Mouse (Mus musculus): ENCODE results near the gene Slc22a26. TPM values are rescaled to one million over a fixed set of nuclear protein-coding genes. Genes with fewer than 3 reads are reported as not detected.
A peak's percentile ranks its signal among the peaks of the same experiment; 100 is the strongest.
"Not testable (repeated sequence)": the region's sequence is repeated elsewhere in the genome, so short reads cannot be mapped to it uniquely, and the experiment has no call there.

The Slc22a26 gene
- not detected for total RNA-seq (2021)
- long read RNA-seq, result 0 reads

DNA sequence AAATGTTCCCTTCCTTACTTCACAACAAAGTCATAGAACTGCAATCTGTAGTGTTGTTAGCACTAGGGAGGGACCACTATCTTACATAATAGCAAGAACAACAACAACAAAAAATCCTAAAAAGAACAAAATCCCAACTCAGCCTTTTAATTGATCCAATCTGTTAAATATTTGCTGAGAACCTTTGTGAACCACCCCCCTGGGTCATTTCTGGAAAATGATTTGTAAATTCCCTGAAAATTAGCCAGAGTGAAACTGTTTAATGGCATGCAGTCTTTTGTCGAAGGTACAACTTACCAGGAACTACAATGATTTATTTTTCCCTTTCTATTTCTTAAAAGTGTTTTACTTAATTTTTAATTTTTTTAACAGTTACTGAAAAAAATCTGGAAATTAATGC is at the start of gene Slc22a26:
Gene Slc22a26 (minus strand): TSS at position 97 of the 400 bp plus-strand sequence.
- DNase-seq (ENCODE audit: low spot score in 2 of 2), result no peak

DNA sequence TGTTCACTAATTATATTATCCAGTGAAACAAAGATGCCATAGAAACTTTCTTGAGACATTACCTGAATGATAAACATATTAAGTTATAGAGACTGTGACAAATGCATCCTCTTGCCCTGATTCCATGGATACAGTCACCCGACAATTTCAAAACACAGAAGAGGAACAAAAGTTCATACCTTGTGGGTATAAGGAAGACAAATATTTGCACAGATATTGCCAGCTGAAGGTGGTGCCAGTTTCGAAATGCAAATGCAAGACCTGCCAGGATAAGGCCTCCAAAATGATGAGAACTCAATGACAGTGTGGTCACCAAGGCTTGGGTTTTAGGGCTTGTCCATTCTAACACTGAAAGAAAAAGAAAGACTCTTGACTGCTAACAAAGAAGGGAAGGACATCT is 27.4 kb upstream of the Slc22a26 start:
- no peak for DNase-seq (ENCODE audit: low spot score in 2 of 2)

DNA sequence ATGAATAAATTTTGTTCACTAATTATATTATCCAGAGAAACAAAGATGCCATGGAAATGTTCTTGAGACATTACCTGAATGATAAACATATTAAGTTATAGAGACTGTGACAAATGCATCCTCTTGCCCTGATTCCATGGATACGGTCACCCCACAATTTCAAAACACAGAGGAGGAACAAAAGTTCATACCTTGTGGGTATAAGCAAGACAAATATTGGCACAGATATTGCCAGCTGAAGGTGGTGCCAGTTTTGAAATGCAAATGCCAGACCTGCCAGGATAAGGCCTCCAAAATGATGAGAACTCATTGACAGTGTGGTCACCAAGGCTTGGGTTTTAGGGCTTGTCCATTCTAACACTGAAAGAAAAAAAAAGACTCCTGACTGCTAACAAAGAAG is 11.9 kb downstream of the Slc22a26 start:
- DNase-seq (ENCODE audit: low spot score in 2 of 2), result no peak

DNA sequence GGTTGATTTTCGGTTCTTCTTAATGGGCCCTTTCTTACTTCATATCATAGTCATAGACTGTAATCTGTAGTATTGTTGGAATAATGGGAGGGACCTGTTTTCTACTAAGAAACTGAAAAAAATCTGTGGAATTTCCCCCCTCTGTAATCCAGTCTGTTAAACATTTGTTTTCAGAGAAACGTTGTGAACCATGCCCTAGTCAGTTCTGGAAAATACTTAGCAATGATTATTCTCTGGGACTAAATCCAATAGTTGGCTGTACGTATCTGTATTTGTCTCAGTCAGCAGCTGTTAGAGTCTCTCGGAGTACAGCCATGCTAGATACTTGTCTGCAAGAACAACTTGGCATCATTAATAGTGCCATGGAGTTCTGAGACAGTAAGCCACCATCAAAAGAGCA is 27.2 kb downstream of the Slc22a26 start:
- DNase-seq (ENCODE audit: low spot score in 2 of 2), result peak; percentile 3 to 46

DNA sequence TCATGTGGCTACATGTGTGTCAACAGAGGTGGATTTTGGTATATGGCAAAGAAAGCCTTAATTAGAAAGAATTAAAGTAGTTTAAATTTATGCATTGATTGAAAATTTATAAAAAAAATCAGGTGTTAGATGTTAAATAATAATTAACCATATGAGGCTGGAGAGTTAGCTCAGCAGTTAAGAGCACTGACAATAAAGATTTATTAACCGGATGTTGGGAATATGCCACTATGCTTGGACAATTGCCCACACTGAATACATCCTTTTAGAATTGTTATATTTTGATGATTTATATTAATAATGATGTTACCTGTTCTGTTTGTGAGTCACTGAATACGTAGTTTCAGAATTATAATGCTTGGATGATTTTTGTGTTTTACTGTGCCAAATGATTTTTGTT is 36.3 kb downstream of the Slc22a26 start:
- DNase-seq (ENCODE audit: low spot score in 2 of 2), result no peak

DNA sequence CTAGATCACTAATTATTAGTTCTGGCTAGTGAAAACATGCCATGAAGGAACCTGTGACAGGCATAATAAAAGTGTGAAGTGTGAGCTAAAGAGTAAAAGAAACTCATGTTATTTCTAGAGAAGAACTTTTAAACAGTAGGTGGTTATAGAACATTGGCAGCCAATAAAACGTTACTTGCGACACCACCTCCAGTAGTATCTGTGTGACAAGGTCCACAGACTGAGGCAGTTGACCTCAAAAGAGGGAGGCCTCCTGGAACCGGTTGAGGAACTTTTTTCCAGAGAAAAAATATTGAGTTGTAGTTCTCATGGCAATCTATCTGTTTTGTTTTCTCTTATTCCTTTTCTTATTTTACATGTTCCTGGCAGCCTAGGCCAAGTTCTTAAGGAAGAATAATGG is 36.9 kb downstream of the Slc22a26 start:
- DNase-seq (ENCODE audit: low spot score in 2 of 2), result no peak

DNA sequence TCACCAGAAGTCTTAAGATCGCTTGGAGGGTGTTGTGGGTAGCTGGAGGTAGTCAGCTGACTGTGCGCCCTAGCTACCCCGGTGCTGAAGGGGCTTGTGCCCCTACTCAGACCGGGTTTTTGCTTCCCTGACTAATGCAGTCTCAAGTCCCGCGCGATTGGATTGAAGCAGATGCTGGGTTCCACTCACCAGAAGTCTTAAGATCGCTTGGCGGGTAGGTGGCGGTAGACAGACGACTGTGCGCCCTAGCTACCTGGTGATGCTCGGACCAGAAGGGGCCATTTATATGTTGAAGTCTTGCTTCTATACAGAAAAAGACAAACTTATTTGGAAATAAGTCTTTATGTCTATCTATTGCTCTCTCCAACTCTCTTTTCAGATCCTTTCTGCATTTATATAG is 49.1 kb downstream of the Slc22a26 start:
- not testable (repeated sequence) for DNase-seq (ENCODE audit: low spot score in 2 of 2)

Other genes starting within 250 kb of the Slc22a26 start
- gene Pla2g16, start 245.2 kb downstream of the Slc22a26 start, total RNA-seq (2021), result 10 to 100 TPM; 42.3 to 44.4 TPM
- gene Lgals12, start 195.5 kb downstream of the Slc22a26 start, total RNA-seq (2021), result under 1 TPM; 0.33 to 0.35 TPM
- not detected for gene Hrasls5, start 190.1 kb downstream of the Slc22a26 start, total RNA-seq (2021)
- not detected for gene Slc22a19, start 91.4 kb downstream of the Slc22a26 start, total RNA-seq (2021)
- not detected for gene Slc22a27, start 163.4 kb upstream of the Slc22a26 start, total RNA-seq (2021)

All from layer of hippocampus, adult 18-20 months (tissue).